9 mouse cellular contexts compared by ENCODE assay signal in genomic region chr6:145482656-145483317, GRCm38 (mm10).
DNase-seq lines count a peak whose midpoint lies in the region; ATAC-seq and TF ChIP-seq lines count a peak whose summit lies in the region.
"Had no signal": no experiment of that assay in that cellular context is flagged by ENCODE, and none has a peak within 500 bp of the region (broad histone marks: within the 10 kb centered on the region; RNA-seq: fewer than 3 reads in every experiment).

No protein-coding gene starts in this region.

- H3K4me3 ChIP-seq in hindbrain, embryonic 10.5 days: no peak overlapping the region
- H3K4me3 ChIP-seq in hindbrain, embryonic 16.5 days (ENCODE audit: low read length): no peak overlapping the region
- no peak overlapping the region for H3K4me3 ChIP-seq in limb, embryonic 10.5 days

- H3K27me3 ChIP-seq in hindbrain, embryonic 10.5 days (ENCODE audit: insufficient read depth, poor library complexity, severe bottlenecking): peaks cover 5% of the 10 kb centered on the region; the same call in 1 of the 2 replicates
- no peaks in the 10 kb centered on the region for H3K27me3 ChIP-seq in hindbrain, embryonic 16.5 days (replicated peaks; ENCODE audit: control insufficient read depth, insufficient read depth, low read length)
- H3K27me3 ChIP-seq in limb, embryonic 10.5 days (ENCODE audit: low read depth, poor library complexity, severe bottlenecking): no peaks in the 10 kb centered on the region
- H3K27me3 ChIP-seq: Patski had no signal

- no peak for ATAC-seq in hindbrain, embryonic 16.5 days
- no peak for ATAC-seq in megakaryocyte-erythroid progenitor cell, adult 5-6 weeks (replicated peaks; ENCODE audit: low FRiP score, low TSS enrichment, poor library complexity, severe bottlenecking)
- ATAC-seq: Patski had no signal

- no peak overlapping the region for H3K9ac ChIP-seq in hindbrain, embryonic 16.5 days (ENCODE audit: low read depth, low read length)

- WGBS in hindbrain, embryonic 10.5 days: 84% methylated on average over 17 of the region's 17 CpGs
- 81% methylated on average over 17 of the region's 17 CpGs for WGBS in hindbrain, embryonic 16.5 days
- 91% methylated on average over 17 of the region's 17 CpGs for WGBS in limb, embryonic 10.5 days

- no peak for TF ChIP-seq POLR2A in brain, embryonic 14.5 days (IDR thresholded peaks at IDR 0.05; ENCODE audit: borderline replicate concordance, extremely low read depth, insufficient read depth, insufficient read length, poor library complexity, severe bottlenecking)

- DNase-seq in hindbrain, embryonic 10.5 days (ENCODE audit: low spot score): no peak
- DNase-seq in MN1 (ENCODE audit: low spot score): peak; percentile 40
- DNase-seq in brain, embryonic 14.5 days (ENCODE audit: low read depth): peak; percentile 72
- no peak for DNase-seq in limb, embryonic 10.5 days (ENCODE audit: low spot score)
- DNase-seq in right cerebral cortex, adult 18-20 months: no peak
- DNase-seq: thymus, postnatal 25 days had no signal

- H3K36me3 ChIP-seq in hindbrain, embryonic 10.5 days: no peaks in the 10 kb centered on the region
- H3K36me3 ChIP-seq in hindbrain, embryonic 16.5 days (ENCODE audit: control insufficient read depth, insufficient read depth, low read length): no peaks in the 10 kb centered on the region
- no peaks in the 10 kb centered on the region for H3K36me3 ChIP-seq in limb, embryonic 10.5 days

- no peak for TF ChIP-seq CTCF in brain, embryonic 14.5 days (IDR thresholded peaks at IDR 0.05; ENCODE audit: borderline replicate concordance, extremely low read depth, insufficient read depth, insufficient read length)

- peak overlapping the region; percentile 30; the same call in 1 of the 2 replicates for H3K27ac ChIP-seq in hindbrain, embryonic 10.5 days
- H3K27ac ChIP-seq in hindbrain, embryonic 16.5 days (ENCODE audit: low read depth, low read length): no peak overlapping the region
- H3K27ac ChIP-seq in limb, embryonic 10.5 days: peak overlapping the region; percentile 31; the same call in 1 of the 2 replicates

- peaks cover 44% of the 10 kb centered on the region for H3K4me1 ChIP-seq in hindbrain, embryonic 10.5 days (replicated peaks)
- H3K4me1 ChIP-seq in hindbrain, embryonic 16.5 days (ENCODE audit: control insufficient read depth, insufficient read depth, low read depth, low read length): peaks cover 14% of the 10 kb centered on the region
- H3K4me1 ChIP-seq in limb, embryonic 10.5 days: peaks cover 65% of the 10 kb centered on the region

- no peak overlapping the region for H3K4me2 ChIP-seq in hindbrain, embryonic 16.5 days (ENCODE audit: low read length)

- no peaks in the 10 kb centered on the region for H3K9me3 ChIP-seq in hindbrain, embryonic 10.5 days
- no peaks in the 10 kb centered on the region for H3K9me3 ChIP-seq in hindbrain, embryonic 16.5 days (ENCODE audit: control insufficient read depth, low read length)
- H3K9me3 ChIP-seq in limb, embryonic 10.5 days (replicated peaks): no peaks in the 10 kb centered on the region

Comparison
In these comparisons a context has a peak if more than half of its experiments do, and no peak if none do; other contexts are left out.
1. DNase-seq: peak in MN1 (single experiment) and brain, embryonic 14.5 days (single experiment); none in hindbrain, embryonic 10.5 days (single experiment), limb, embryonic 10.5 days (single experiment) and right cerebral cortex, adult 18-20 months (single experiment).